Mouse (Mus musculus) adrenal gland, postnatal 10 days (tissue): ENCODE results near the gene Gm42517. TPM values are rescaled to one million over a fixed set of nuclear protein-coding genes. Genes with fewer than 3 reads are reported as not detected.

Experiments
- DNase-seq: peaks from one replicate; pipeline ENCODE4 v3.0.0; 2021; ENCODE audit warnings: mixed read lengths
- long read RNA-seq, 2 experiments: library from polyadenylated mRNA; stranded (forward); transcript quantifications; one replicate each; pipeline ENCODE4 v2.0.0; 2021
- total RNA-seq, 2 experiments: library from RNA; stranded (reverse); gene quantifications; 2 replicates each; pipeline ENCODE4 v1.2.3; 2021

The Gm42517 gene
- under 1 TPM; 0.45 to 0.82 TPM for total RNA-seq
- long read RNA-seq, experiment 1, partial matches to known transcripts, result 0 of 3 reads
- long read RNA-seq, experiment 1, other reads (novel, unspliced or antisense), result 0 of 3 reads
- long read RNA-seq, experiment 2, partial matches to known transcripts, result 0 of 1 reads
- long read RNA-seq, experiment 2, other reads (novel, unspliced or antisense), result 0 of 1 reads

DNA sequence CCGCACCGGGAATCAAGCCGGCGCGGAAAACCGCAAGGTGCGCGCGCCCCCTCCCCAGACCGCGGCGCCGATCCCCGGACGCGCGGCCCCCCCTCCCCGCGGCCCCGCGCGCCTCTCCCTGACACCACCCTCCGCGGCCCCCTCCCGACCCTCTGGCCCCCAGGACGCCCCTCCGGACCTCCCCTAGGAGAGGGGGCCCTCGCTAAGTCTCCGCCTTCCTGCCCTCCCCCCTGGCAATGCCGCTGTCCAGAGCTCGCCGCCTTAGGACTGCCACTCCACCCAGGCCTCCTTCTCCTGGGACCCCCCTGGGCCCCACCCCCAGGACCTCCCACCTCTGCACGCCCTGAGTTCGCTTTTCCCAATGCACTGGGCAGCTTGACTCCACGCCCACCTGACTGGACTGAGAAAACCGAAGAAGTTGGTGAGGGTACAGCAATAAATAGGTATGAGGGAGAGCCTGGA lies at the start of gene Gm42517:
Gm42517 (minus strand) TSS at position 52 of the 462 bp plus-strand sequence.
- peak; percentile 8 for DNase-seq

- no peak for DNase-seq
Observed at GRCm38 (mm10) chr5:108414711-108415110, 47.0 kb upstream of the Gm42517 start.

GRCm38 (mm10) chr5:108406977-108407376 lies 39.3 kb upstream of the Gm42517 start:
- no peak for DNase-seq

DNA sequence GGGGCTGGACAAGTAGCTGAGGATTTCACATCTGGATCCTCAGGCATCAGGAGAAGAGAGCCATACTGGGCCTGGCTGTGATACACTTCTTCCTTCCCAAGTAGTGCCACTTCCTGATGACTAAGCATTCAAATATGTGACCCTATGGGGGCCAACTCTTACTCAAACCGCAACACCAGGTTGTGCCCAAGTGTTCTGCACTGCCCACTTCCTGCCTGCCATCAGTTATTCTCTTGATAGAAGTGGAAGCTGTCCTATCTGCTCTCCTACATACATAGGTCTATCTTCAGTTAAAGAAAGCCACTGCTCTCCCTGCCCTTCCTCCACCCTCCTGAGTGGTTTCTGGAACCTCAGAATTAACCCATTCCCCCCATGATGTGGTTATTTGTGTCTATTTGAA lies 37.7 kb upstream of the Gm42517 start:
- no peak for DNase-seq

DNA sequence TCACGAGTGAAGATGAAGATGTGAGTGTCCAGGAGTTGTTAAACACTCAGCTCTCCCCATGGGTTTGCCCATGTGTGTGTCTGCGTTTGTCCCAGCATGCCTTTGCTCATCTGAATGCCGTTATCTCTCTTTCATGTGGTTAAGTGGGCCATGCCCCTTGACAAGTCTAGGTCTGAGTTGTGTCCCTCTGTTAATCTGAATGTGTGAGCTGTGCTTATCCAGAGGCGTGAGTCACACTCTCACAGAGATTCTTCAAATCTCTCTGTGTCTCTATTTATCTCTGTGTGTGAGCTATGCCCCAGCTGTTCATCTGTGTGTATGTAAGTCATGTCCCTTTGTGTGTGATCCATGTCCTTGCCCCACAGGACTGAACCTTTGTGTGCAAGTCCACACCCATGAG lies 35.7 kb upstream of the Gm42517 start:
- no peak for DNase-seq

GRCm38 (mm10) chr5:108389744-108390143 lies 22.0 kb upstream of the Gm42517 start:
- DNase-seq, result no peak

DNA sequence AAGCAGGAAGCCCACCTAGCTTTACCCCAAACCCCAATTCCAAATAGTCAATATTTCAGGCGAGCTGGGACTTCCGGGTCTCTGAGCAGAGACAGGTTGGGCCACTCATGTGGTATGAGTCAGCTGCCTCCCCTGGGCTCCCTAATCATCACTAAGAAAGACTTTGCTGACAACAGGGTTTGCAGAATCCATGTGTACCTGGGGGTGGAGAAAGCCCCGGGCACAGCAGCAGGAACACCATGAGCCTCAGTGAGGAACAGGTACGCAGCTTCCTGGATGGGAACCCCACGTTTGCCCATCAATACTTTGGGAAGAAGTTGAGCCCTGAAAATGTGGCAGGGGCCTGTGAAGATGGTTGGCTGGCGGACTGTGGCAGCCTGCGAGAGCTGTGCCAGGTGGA lies 20.5 kb upstream of the Gm42517 start, which contains the start of gene Pde6b:
Pde6b (plus strand) TSS at position 191 of the 400 bp plus-strand sequence.
- no peak for DNase-seq

GRCm38 (mm10) chr5:108386449-108386848 lies 18.7 kb upstream of the Gm42517 start:
- DNase-seq, result no peak

DNA sequence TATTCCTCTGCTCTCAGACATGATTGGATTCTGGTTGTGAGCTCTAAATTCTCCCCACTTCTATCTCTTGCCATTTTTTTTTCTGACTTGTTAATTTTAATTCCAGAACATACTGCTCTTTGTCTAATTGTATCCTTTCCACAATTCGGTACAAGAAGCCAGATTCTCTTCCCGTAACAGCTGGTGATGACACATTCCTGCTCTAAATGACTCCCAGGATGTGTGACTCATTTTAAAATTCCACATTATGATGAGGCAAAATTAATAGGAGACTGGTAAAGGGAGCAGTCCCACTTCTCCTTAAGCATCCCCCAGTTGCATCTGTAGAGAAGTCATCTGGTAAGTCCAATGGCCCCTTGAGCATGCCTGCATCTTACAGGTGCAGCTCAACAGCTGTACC lies 17.9 kb upstream of the Gm42517 start:
- no peak for DNase-seq

DNA sequence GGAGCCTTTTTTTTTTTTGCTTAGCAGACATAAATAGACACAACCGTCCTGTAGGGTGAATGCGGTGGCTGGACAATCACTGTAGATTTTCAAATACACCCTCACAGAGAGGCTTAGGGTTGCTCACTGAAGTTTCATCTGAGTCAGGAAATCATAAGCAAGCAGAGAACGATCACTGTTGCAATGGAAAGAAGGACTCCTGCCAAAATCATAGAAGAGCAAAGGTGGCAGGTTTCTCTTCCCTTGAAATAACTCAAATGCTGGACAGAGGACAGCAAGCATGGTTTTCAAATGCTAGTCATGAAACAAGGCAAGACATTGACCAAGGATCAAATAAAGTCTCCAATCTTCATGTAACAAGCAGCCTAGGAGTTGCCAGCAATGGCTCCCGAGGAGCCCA lies 10.6 kb upstream of the Gm42517 start:
- no peak for DNase-seq

DNA sequence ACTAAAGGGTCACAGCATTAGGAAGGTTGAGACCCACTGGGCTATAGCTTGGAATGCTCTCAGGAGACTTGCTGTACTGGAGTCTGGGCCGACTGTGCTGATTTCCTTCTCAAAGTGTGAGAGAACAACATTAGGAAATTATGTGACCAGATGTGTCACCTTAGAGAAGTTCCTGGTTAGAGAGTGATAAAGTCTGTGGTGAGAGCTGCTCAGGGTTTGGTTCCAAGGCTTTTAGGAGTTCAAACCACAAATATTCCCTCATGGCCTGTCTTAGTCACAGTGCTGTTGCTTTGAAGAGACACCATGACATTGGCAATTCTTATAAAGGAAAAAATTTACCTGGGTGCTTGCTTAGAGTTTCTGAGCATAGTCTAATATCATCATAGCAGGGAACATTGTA lies 8.3 kb upstream of the Gm42517 start:
- no peak for DNase-seq

DNA sequence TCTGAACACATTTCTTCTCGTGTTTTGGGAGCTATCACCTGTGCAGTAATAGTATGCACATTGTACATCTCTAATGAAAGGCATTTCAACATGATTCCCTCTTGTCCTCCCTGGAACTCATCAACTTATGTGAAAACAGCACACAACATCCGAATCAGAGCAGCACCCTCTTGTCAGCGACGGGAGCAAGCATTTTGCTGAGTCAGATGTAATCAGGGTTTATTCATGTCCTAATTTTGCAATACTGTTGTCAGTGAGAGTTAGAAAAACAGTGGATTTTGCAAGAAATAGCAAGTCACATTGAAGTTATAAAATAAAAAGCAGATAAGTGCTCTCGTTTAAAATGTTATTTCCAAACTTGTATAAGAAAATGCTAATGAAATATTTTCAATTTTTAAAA lies 6.4 kb upstream of the Gm42517 start:
- DNase-seq, result no peak

DNA sequence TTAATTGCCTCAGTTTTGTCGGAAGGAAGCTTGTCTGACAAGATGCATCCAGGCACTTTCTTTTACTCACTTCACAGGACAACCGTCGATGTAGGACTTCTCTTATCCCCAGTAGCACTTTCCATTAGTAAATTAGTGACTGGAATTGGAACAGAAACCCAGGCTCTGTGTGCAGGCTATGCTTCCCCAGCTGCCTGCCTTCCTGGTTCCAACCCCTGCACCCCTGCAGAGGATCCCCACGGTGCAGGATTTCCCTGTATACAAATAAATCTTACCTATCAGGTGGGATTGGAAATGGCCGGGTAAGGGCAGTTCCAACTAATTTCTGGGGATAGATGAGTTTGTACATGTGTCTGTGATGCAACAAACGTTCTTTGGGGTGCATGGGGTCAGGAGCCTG lies 2.2 kb upstream of the Gm42517 start:
- no peak for DNase-seq

- peak; percentile 55 for DNase-seq
Observed at GRCm38 (mm10) chr5:108368851-108369621, 1.3 kb upstream of the Gm42517 start.

DNA sequence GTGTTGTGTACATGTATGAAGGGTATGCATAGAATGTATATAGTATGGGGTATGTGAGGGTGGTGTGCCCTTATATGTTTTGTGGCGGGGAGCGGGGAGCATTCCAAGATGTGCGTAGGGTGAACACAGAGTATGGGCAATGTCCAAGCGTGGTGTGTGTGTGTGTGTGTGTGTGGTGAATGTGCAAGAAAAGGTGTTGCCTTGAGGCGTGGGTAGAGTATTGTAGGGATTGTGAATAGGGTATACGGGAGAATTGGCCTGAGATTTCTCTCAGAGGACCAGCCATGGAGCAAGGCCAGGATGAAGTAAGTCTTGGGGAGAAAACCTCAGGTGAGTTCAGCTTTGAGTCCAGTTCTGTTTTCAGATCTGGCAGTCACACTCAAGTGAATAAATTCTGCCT lies 724 bp upstream of the Gm42517 start:
- no peak for DNase-seq

- peak; percentile 56 for DNase-seq
Observed at GRCm38 (mm10) chr5:108366984-108367841, 509 bp downstream of the Gm42517 start.

DNA sequence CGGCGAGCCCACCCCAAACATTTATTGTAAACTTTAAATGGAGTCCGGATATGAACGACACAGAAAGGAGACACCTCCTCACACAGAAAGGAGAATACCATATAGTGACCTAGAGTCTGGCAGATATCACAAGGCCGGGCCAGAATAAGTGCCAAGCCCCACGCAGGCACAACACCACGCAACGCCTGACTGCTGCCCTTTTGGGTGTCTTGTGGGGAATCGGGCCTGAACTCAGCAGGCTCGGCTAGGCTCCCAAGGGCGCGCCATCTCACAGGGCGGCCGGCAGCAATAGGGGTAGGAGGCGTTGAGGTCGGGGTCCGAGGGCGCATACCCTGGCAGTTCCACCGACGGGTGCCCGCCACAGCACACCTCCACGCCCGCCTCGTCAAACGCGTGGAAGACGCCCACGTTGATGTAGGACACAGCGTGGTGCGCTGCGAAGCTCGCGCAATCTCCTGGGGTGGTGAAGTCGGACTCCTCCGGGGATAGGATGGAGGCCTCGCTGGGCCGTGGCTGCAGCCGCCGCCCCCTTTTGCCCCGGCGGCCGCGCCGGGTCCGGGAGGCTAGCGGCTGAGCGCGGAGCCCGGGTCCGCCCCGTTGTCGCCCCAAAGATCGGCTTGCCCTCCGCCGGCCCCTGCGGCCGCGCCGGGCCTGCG lies 1.3 kb downstream of the Gm42517 start:
- DNase-seq, result no peak

GRCm38 (mm10) chr5:108362330-108362729 lies 5.4 kb downstream of the Gm42517 start:
- no peak for DNase-seq

DNA sequence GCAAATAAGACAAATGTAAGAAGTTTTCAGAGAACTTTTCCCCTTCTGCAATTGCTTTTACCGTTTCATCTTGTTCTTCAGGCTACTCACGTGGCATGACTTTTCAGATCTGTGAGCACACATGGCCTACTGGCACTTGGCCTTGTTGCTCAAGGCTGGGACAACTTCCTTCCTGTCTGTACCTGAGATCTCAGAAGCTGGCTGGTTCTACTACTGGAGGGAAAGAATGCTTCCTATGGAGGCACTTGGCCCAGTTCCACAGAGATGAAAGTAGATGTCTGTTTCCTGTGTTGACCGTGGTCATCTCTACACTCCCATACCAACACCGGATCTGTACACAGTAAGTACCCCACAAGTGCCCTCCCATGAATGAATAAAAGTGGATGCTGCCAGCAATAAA lies 7.5 kb downstream of the Gm42517 start:
- no peak for DNase-seq

- DNase-seq, result no peak
Observed at GRCm38 (mm10) chr5:108359491-108359890, 8.2 kb downstream of the Gm42517 start.

GRCm38 (mm10) chr5:108357862-108358261 lies 9.9 kb downstream of the Gm42517 start:
- DNase-seq, result no peak

DNA sequence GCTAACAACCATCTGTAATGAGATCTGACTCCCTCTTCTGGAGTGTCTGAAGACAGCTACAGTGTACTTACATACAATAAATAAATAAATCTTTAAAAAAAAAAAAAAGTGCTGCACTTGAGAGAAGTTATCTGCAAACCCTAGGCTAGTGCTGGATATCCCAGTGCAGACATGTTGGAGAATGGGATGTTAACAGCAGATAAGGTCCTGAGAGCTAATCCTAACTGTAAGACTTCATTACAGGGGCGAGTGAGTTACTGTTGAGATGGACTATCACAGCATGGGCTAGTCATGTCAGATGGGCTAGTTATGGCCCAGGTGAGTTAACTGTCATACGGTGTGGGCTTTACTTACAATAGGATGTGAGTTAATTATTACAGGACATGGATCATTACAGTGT lies 13.7 kb downstream of the Gm42517 start:
- DNase-seq, result no peak
